Mouse (Mus musculus) cerebellum, adult 2 months (tissue): ENCODE measurements around the gene Gnb1l. TPM values are rescaled to one million over a fixed set of nuclear protein-coding genes. Genes with fewer than 3 reads are reported as not detected.
A peak's percentile ranks its signal among the peaks of the same experiment; 100 is the strongest.

ENCODE experiments used
- DNase-seq, 2 experiments: peaks; one replicate each; pipeline ENCODE4 v3.0.0; 2021
- H3K27ac ChIP-seq: fragments of 200-500 bp; 2 replicates; pipeline ENCODE4 v1.5.1; 2012; ENCODE audit warnings: low read length, control low read depth, inconsistent platforms; ENCODE audit not compliant: insufficient read depth
- H3K27me3 ChIP-seq: fragments of 200-500 bp; 2 replicates; pipeline ENCODE4 v1.6.1; 2012; ENCODE audit warnings: inconsistent platforms, mild to moderate bottlenecking, low read length, moderate library complexity; ENCODE audit not compliant: control insufficient read depth, insufficient read depth
- H3K4me1 ChIP-seq: fragments of 200-500 bp; 2 replicates; pipeline ENCODE4 v1.6.1; 2011; ENCODE audit warnings: low read length; ENCODE audit not compliant: control insufficient read depth, insufficient read depth
- H3K4me3 ChIP-seq: fragments of 200-500 bp; replicated peaks from 2 replicates; pipeline ENCODE3; 2011; ENCODE audit warnings: mild to moderate bottlenecking, low read depth, low read length, control low read depth; ENCODE audit not compliant: insufficient read depth
- CTCF ChIP-seq: fragments of 200-500 bp; IDR thresholded peaks from 2 replicates; pipeline ENCODE4 v1.5.1; 2011; ENCODE audit warnings: low read depth, mild to moderate bottlenecking, control low read depth, low read length, moderate library complexity, borderline replicate concordance; ENCODE audit not compliant: insufficient read depth
- POLR2A ChIP-seq: fragments of 200-500 bp; IDR thresholded peaks from 2 replicates; pipeline ENCODE4 v1.6.1; 2011; ENCODE audit warnings: low read length, control low read depth, borderline replicate concordance; ENCODE audit not compliant: insufficient read depth
- WGBS: fragments of 180-500 bp; shearing (Covaris S2); methylation state at CpG from one replicate; pipeline ENCODE4 v1.1.7; 2018; 5-methylcytosine and 5-hydroxymethylcytosine counted together
- polyA plus RNA-seq: library from polyadenylated mRNA; depleted of rRNA; stranded (reverse); fragments of >200 nt; gene quantifications from 2 replicates; pipeline ENCODE4 v1.2.3, GENCODE M21; 2012

Gene Gnb1l
- polyA plus RNA-seq, 1 experiment: 8.2 TPM

- Histone ChIP-seq H3K4me1 (no peaks in the 10 kb centered on the region), H3K27ac (no peak overlapping the region), H3K27me3 (no peaks in the 10 kb centered on the region), H3K4me3 (no peak overlapping the region)
- 79% methylated on average over 11 of the region's 11 CpGs for WGBS
- TF ChIP-seq CTCF (no peak), POLR2A (no peak)
- DNase-seq: no peak
These were observed 53.7 kb downstream of the Gnb1l start for GRCm38 (mm10) chr16:18552106-18552710.

- Histone ChIP-seq H3K4me3 (no peak overlapping the region), H3K27ac (no peak overlapping the region), H3K4me1 (no peaks in the 10 kb centered on the region), H3K27me3 (no peaks in the 10 kb centered on the region)
- no peak for TF ChIP-seq CTCF
- no peak for TF ChIP-seq POLR2A
- 84% methylated on average over 2 of the region's 2 CpGs for WGBS
- DNase-seq: no peak
These were observed 56.2 kb downstream of the Gnb1l start for GRCm38 (mm10) chr16:18554721-18555120.

- TF ChIP-seq CTCF: no peak
- no peak for TF ChIP-seq POLR2A
- no peaks in the 10 kb centered on the region for H3K4me1 ChIP-seq
- H3K27ac ChIP-seq: no peak overlapping the region
- DNase-seq: no peak
- no peaks in the 10 kb centered on the region for H3K27me3 ChIP-seq
- 59% methylated on average over 17 of the region's 17 CpGs for WGBS
- no peak overlapping the region for H3K4me3 ChIP-seq
These were observed 56.9 kb downstream of the Gnb1l start for GRCm38 (mm10) chr16:18555235-18555935.

GRCm38 (mm10) chr16:18556461-18556860 lies 57.9 kb downstream of the Gnb1l start:
- no peak overlapping the region for H3K27ac ChIP-seq
- no peak for DNase-seq
- TF ChIP-seq CTCF: no peak
- no peak for TF ChIP-seq POLR2A
- no peaks in the 10 kb centered on the region for H3K27me3 ChIP-seq
- H3K4me3 ChIP-seq: no peak overlapping the region
- H3K4me1 ChIP-seq: no peaks in the 10 kb centered on the region
- 82% methylated on average over 3 of the region's 3 CpGs for WGBS

GRCm38 (mm10) chr16:18564472-18564871 lies 66.0 kb downstream of the Gnb1l start:
- Histone ChIP-seq H3K27ac (no peak overlapping the region), H3K4me1 (no peaks in the 10 kb centered on the region), H3K4me3 (no peak overlapping the region), H3K27me3 (no peaks in the 10 kb centered on the region)
- no peak for DNase-seq
- TF ChIP-seq POLR2A (no peak), CTCF (no peak)
- 18% methylated on average over 2 of the region's 2 CpGs for WGBS

GRCm38 (mm10) chr16:18568599-18568998 lies 70.1 kb downstream of the Gnb1l start:
- Histone ChIP-seq H3K4me3 (no peak overlapping the region), H3K27me3 (no peaks in the 10 kb centered on the region), H3K27ac (no peak overlapping the region), H3K4me1 (no peaks in the 10 kb centered on the region)
- TF ChIP-seq POLR2A: no peak
- TF ChIP-seq CTCF: no peak
- no peak for DNase-seq
- WGBS: 77% methylated on average over 7 of the region's 7 CpGs

GRCm38 (mm10) chr16:18574196-18574595 lies 75.7 kb downstream of the Gnb1l start:
- DNase-seq: peak in 1 of 2 experiments; percentile 19
- 33% methylated on average over 8 of the region's 8 CpGs for WGBS
- TF ChIP-seq POLR2A (no peak), CTCF (no peak)
- H3K4me1 ChIP-seq: peaks cover 4% of the 10 kb centered on the region; the same call in 1 of the 2 replicates
- H3K4me3 ChIP-seq: no peak overlapping the region
- no peak overlapping the region for H3K27ac ChIP-seq
- no peaks in the 10 kb centered on the region for H3K27me3 ChIP-seq

GRCm38 (mm10) chr16:18577071-18577470 lies 78.6 kb downstream of the Gnb1l start:
- Histone ChIP-seq H3K4me3 (no peak overlapping the region), H3K27me3 (peaks cover 3% of the 10 kb centered on the region; the same call in 1 of the 2 replicates), H3K4me1 (peaks cover 4% of the 10 kb centered on the region; the same call in 1 of the 2 replicates), H3K27ac (no peak overlapping the region)
- DNase-seq: no peak
- no peak for TF ChIP-seq CTCF
- no peak for TF ChIP-seq POLR2A
- WGBS: 32% methylated on average over 3 of the region's 3 CpGs
